Mouse (Mus musculus) MEL (cell line): Measurements from ENCODE around the gene Dll3.

ENCODE experiments used
- CTCF ChIP-seq, 3 experiments: IDR thresholded peaks in 2 of 3; conservative IDR thresholded peaks in 1 of 3; 2 replicates each; pipeline ENCODE4 v1.5.1; 2011 to 2012; ENCODE audit warnings: low read length in 3 of 3, low read depth in 2 of 3, mild to moderate bottlenecking in 2 of 3, improper control_type of control experiment in 1 of 3, inconsistent platforms in 1 of 3, mixed read lengths in 1 of 3, moderate library complexity in 1 of 3; ENCODE audit not compliant: control insufficient read depth in 1 of 3, insufficient read depth in 1 of 3, poor library complexity in 1 of 3, severe bottlenecking in 1 of 3
- EP300 ChIP-seq, 2 experiments: IDR thresholded peaks; 2 replicates each; pipeline ENCODE4 v1.6.1; 2011; ENCODE audit warnings: improper control_type of control experiment in 2 of 2, low read length in 2 of 2, low read depth in 1 of 2, mild to moderate bottlenecking in 1 of 2
- ETS1 ChIP-seq: IDR thresholded peaks from 2 replicates; pipeline ENCODE4 v1.6.1; 2012; ENCODE audit warnings: low read depth, mild to moderate bottlenecking, inconsistent platforms, low read length, improper control_type of control experiment, moderate library complexity
- GATA1 ChIP-seq: IDR thresholded peaks from 2 replicates; pipeline ENCODE4 v1.6.1; 2011; ENCODE audit warnings: low read depth, low read length, improper control_type of control experiment
- MAZ ChIP-seq: IDR thresholded peaks from 2 replicates; pipeline ENCODE4 v1.6.1; 2012; ENCODE audit warnings: low read depth, mild to moderate bottlenecking, inconsistent platforms, low read length, improper control_type of control experiment
- MYC ChIP-seq: IDR thresholded peaks from 2 replicates; pipeline ENCODE4 v1.6.1; 2011; ENCODE audit warnings: low read depth, mild to moderate bottlenecking, low read length, improper control_type of control experiment, moderate library complexity
- POLR2A ChIP-seq, 2 experiments: IDR thresholded peaks; 2 replicates each; pipeline ENCODE4 v1.6.1; 2011 to 2012; ENCODE audit warnings: low read length in 2 of 2, mild to moderate bottlenecking in 2 of 2, control low read depth in 1 of 2, improper control_type of control experiment in 1 of 2, low read depth in 1 of 2, moderate library complexity in 1 of 2; ENCODE audit not compliant: control insufficient read depth in 1 of 2, insufficient read depth in 1 of 2, poor library complexity in 1 of 2
- RCOR1 ChIP-seq: IDR thresholded peaks from 2 replicates; pipeline ENCODE4 v1.6.1; 2012; ENCODE audit warnings: low read depth, mild to moderate bottlenecking, inconsistent platforms, low read length, improper control_type of control experiment
- ZMIZ1 ChIP-seq: IDR thresholded peaks from 2 replicates; pipeline ENCODE4 v1.6.1; 2012; ENCODE audit warnings: low read depth, mild to moderate bottlenecking, inconsistent platforms, low read length, improper control_type of control experiment, moderate library complexity

DNA sequence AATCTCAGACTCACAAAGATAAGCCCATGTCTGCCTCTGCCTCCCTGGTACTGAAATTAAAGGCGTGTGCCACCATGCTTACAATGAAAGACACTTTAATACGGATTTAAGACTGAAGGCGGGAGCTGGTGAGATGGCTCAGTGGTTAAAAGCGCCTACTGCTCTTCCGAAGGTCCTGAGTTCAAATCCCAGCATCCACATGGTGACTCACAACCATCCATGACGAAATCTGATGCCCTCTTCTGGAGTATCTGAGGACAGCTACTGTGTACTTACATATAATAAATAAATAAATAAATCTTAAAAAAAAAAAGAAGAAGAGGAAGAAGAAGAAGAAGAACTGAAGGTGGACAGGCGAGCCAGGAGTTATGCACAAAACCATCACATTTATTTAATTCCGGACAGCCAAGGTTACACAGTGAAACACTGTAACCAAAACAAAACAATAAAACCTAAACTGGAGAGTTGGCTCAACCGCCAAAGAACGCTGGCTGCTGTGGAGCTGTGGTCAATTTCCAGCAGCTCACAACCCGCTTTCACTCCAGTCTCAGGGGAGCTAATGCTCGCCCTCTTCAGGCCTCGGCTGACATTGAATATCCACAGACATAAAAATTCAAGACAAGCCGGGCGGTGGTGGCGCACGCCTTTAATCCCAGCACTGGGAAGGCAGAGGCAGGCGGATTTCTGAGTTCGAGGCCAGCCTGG, 37.3 kb upstream of the Dll3 start:
- TF ChIP-seq POLR2A (IDR thresholded peaks at IDR 0.05; ENCODE audit: control insufficient read depth in 1 of 2, insufficient read depth in 1 of 2, low read depth in 1 of 2, low read length in 2 of 2, poor library complexity in 1 of 2): no peak
- no peak for TF ChIP-seq GATA1
- no peak for TF ChIP-seq RCOR1
- TF ChIP-seq EP300 (IDR thresholded peaks at IDR 0.05; ENCODE audit: low read depth in 1 of 2, low read length in 2 of 2): no peak
- peak; percentile 5 to 51 (median 34); a peak in 5 of 6 replicates for TF ChIP-seq CTCF (IDR thresholded peaks at IDR 0.05 in 2 of 3, conservative IDR thresholded peaks at IDR 0.05 in 1 of 3; ENCODE audit: control insufficient read depth in 1 of 3, insufficient read depth in 1 of 3, low read depth in 2 of 3, low read length in 3 of 3, poor library complexity in 1 of 3, severe bottlenecking in 1 of 3)
- TF ChIP-seq ZMIZ1: no peak
- no peak for TF ChIP-seq MYC
- no peak for TF ChIP-seq MAZ
- no peak; the same call in 1 of the 2 replicates for TF ChIP-seq ETS1
